ENCODE assay signal across 8 mouse cellular contexts in the genomic region with DNA sequence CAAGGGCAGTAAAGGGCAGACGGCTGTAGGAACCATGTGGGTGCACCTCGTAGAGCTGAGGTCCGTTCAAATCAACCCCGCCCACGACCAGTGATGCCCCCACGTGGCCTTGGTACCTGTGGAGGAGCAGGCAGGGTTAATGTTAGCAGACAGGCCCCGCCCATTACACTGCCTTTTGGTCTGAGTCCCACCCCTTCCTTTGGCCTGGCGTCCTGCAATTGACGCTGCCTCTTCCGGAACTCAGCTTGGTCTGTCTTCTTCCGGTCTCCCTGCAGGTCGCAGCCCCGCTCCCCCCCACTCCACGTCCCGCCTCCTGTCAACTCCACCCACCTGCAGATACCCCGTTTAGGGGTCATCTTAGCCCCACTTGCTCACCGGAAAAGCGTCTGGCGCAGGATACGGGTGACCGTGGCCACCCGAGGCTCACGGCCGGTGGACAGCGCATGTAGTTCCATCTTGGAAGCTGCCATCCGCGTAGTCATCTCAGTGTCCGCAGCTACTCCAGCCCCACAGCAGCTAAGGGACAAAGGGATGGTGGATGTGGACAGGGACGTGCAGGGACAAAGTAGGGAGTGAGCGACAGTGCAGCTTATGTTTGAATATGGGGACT. TPM values are rescaled to one million over a fixed set of nuclear protein-coding genes. Genes with fewer than 3 reads are reported as not detected.
DNase-seq lines count a peak whose midpoint lies in the region; ATAC-seq lines count a peak whose summit lies in the region.

No protein-coding gene starts in this region.

- WGBS in forebrain, embryonic 10.5 days: under 1% methylated on average over 30 of the region's 30 CpGs
- WGBS in heart, embryonic 16.5 days: 0% methylated on average over 30 of the region's 30 CpGs
- 1% methylated on average over 30 of the region's 30 CpGs for WGBS in liver, embryonic 15.5 days (ENCODE audit: insufficient replicate concordance)
- WGBS in neural tube, embryonic 12.5 days: under 1% methylated on average over 30 of the region's 30 CpGs

- H3K4me2 ChIP-seq in heart, embryonic 16.5 days (ENCODE audit: low read depth, low read length): peak overlapping the region; percentile 86
- H3K4me2 ChIP-seq in liver, embryonic 15.5 days: peak overlapping the region; percentile 93
- peak overlapping the region; percentile 97 for H3K4me2 ChIP-seq in neural tube, embryonic 12.5 days (replicated peaks)

- H3K9me3 ChIP-seq in forebrain, embryonic 10.5 days: no peaks in the 10 kb centered on the region
- H3K9me3 ChIP-seq in heart, embryonic 16.5 days (replicated peaks; ENCODE audit: control insufficient read depth, low read length): no peaks in the 10 kb centered on the region
- H3K9me3 ChIP-seq in liver, embryonic 15.5 days (replicated peaks): no peaks in the 10 kb centered on the region
- H3K9me3 ChIP-seq in neural tube, embryonic 12.5 days: no peaks in the 10 kb centered on the region

- H3K4me3 ChIP-seq in forebrain, embryonic 10.5 days: peak overlapping the region; percentile 85
- H3K4me3 ChIP-seq in heart, embryonic 16.5 days (ENCODE audit: low read length): peak overlapping the region; percentile 62
- peak overlapping the region; percentile 72 for H3K4me3 ChIP-seq in liver, embryonic 15.5 days (replicated peaks)
- peak overlapping the region; percentile 71 for H3K4me3 ChIP-seq in neural tube, embryonic 12.5 days

- H3K4me1 ChIP-seq in forebrain, embryonic 10.5 days: peaks cover 23% of the 10 kb centered on the region
- peaks cover 18% of the 10 kb centered on the region for H3K4me1 ChIP-seq in heart, embryonic 16.5 days (ENCODE audit: control insufficient read depth, insufficient read depth, low read length)
- peaks cover 34% of the 10 kb centered on the region for H3K4me1 ChIP-seq in liver, embryonic 15.5 days (replicated peaks)
- peaks cover 19% of the 10 kb centered on the region for H3K4me1 ChIP-seq in neural tube, embryonic 12.5 days

- H3K27me3 ChIP-seq in forebrain, embryonic 10.5 days (ENCODE audit: poor library complexity, severe bottlenecking): no peaks in the 10 kb centered on the region
- H3K27me3 ChIP-seq in heart, embryonic 16.5 days (ENCODE audit: control insufficient read depth, insufficient read depth, low read length): no peaks in the 10 kb centered on the region
- H3K27me3 ChIP-seq in liver, embryonic 15.5 days: no peaks in the 10 kb centered on the region
- H3K27me3 ChIP-seq in neural tube, embryonic 12.5 days (replicated peaks): no peaks in the 10 kb centered on the region

- peaks cover 25% of the 10 kb centered on the region for H3K36me3 ChIP-seq in forebrain, embryonic 10.5 days (replicated peaks)
- 0 out of 2 replicates have a peak, but pooled peaks cover 2% of the 10 kb centered on the region for H3K36me3 ChIP-seq in heart, embryonic 16.5 days (ENCODE audit: control insufficient read depth, insufficient read depth)
- H3K36me3 ChIP-seq in liver, embryonic 15.5 days (replicated peaks): 0 out of 2 replicates have a peak, but pooled peaks cover 10% of the 10 kb centered on the region
- peaks cover 6% of the 10 kb centered on the region; the same call in 1 of the 2 replicates for H3K36me3 ChIP-seq in neural tube, embryonic 12.5 days

- DNase-seq in c-Kit-positive CD71-negative TER-119-negative erythroid progenitor cells, embryonic 14.5 days (ENCODE audit: low read depth): peak; percentile 85
- DNase-seq in forebrain, embryonic 10.5 days (ENCODE audit: extremely low spot score, low spot score): peak; percentile 90
- peak; percentile 95 to 96 for DNase-seq in kidney, postnatal 36 days
- DNase-seq in telencephalon, adult 2 months (ENCODE audit: low read depth, low spot score): peak; percentile 89

- peak overlapping the region; percentile 90 for H3K27ac ChIP-seq in forebrain, embryonic 10.5 days
- peak overlapping the region; percentile 91 for H3K27ac ChIP-seq in heart, embryonic 16.5 days (ENCODE audit: low read length)
- peak overlapping the region; percentile 82 for H3K27ac ChIP-seq in liver, embryonic 15.5 days (replicated peaks)
- peak overlapping the region; percentile 82 for H3K27ac ChIP-seq in neural tube, embryonic 12.5 days

- peak overlapping the region; percentile 93 for H3K9ac ChIP-seq in heart, embryonic 16.5 days (ENCODE audit: low read length)
- H3K9ac ChIP-seq in liver, embryonic 15.5 days: peak overlapping the region; percentile 72
- H3K9ac ChIP-seq in neural tube, embryonic 12.5 days: peak overlapping the region; percentile 81

- peak; percentile 48 for ATAC-seq in CD4-positive, CD25-positive, alpha-beta regulatory T cell, adult 4 months
- peak; percentile 89 for ATAC-seq in heart, embryonic 16.5 days (replicated peaks; ENCODE audit: extremely low read depth, insufficient read depth, low FRiP score)
- ATAC-seq in liver, embryonic 15.5 days (ENCODE audit: insufficient read depth): peak; percentile 71
- peak; percentile 84 for ATAC-seq in neural tube, embryonic 12.5 days (ENCODE audit: low FRiP score, low read depth)

RNA-seq across cellular contexts. Expression of a gene that starts 1.3 kb away (rescaled TPM):
- 100 to 1,000 TPM; 339 to 391 TPM for polyA plus RNA-seq in CD4-positive, CD25-positive, alpha-beta regulatory T cell, adult 4 months (2017; shearing (Covaris generic))
- polyA plus RNA-seq in forebrain, embryonic 10.5 days (2016; fragmentation: Nextera tagmentation; extraction: Ambion mirVana): 28.9 and 31.5 TPM in 2 replicates
- polyA plus RNA-seq in heart, embryonic 16.5 days (2015; fragmentation: Nextera tagmentation; extraction: Ambion mirVana): 89.4 and 112 TPM in 2 replicates
- polyA plus RNA-seq in liver, embryonic 15.5 days (2015; fragmentation: Nextera tagmentation; extraction: Ambion mirVana): 45.0 and 47.9 TPM in 2 replicates
- 27.9 and 30.7 TPM in 2 replicates for polyA plus RNA-seq in neural tube, embryonic 12.5 days (2016; fragmentation: Nextera tagmentation; extraction: Ambion mirVana)

RNA-seq across cellular contexts. Expression of a gene that starts 3.3 kb away (rescaled TPM):
- 1 to 10 TPM; 1.6 to 3.6 TPM for polyA plus RNA-seq in CD4-positive, CD25-positive, alpha-beta regulatory T cell, adult 4 months (2017; shearing (Covaris generic))
- 1.5 and 2.1 TPM in 2 replicates for polyA plus RNA-seq in forebrain, embryonic 10.5 days (2016; fragmentation: Nextera tagmentation; extraction: Ambion mirVana)
- 0.79 and 0.89 TPM in 2 replicates for polyA plus RNA-seq in heart, embryonic 16.5 days (2015; fragmentation: Nextera tagmentation; extraction: Ambion mirVana)
- polyA plus RNA-seq in liver, embryonic 15.5 days (2015; fragmentation: Nextera tagmentation; extraction: Ambion mirVana): 0.20 and 0.36 TPM in 2 replicates
- 2.3 and 2.4 TPM in 2 replicates for polyA plus RNA-seq in neural tube, embryonic 12.5 days (2016; fragmentation: Nextera tagmentation; extraction: Ambion mirVana)

RNA-seq across cellular contexts. Expression of a gene that starts 6.2 kb away (rescaled TPM):
- polyA plus RNA-seq in CD4-positive, CD25-positive, alpha-beta regulatory T cell, adult 4 months (2017; shearing (Covaris generic)): under 1 TPM in 1 of 2 experiments, not detected in 1; 0.40 TPM
- polyA plus RNA-seq in forebrain, embryonic 10.5 days (2016; fragmentation: Nextera tagmentation; extraction: Ambion mirVana): 0.76 and 1.4 TPM in 2 replicates
- polyA plus RNA-seq in heart, embryonic 16.5 days (2015; fragmentation: Nextera tagmentation; extraction: Ambion mirVana): 1.3 and 1.7 TPM in 2 replicates
- 70.8 and 85.2 TPM in 2 replicates for polyA plus RNA-seq in liver, embryonic 15.5 days (2015; fragmentation: Nextera tagmentation; extraction: Ambion mirVana)
- 0.85 and 0.98 TPM in 2 replicates for polyA plus RNA-seq in neural tube, embryonic 12.5 days (2016; fragmentation: Nextera tagmentation; extraction: Ambion mirVana)

RNA-seq across cellular contexts. Expression of a gene that starts 28.9 kb away (rescaled TPM):
- 1 to 10 TPM; 4.5 to 7.2 TPM for polyA plus RNA-seq in CD4-positive, CD25-positive, alpha-beta regulatory T cell, adult 4 months (2017; shearing (Covaris generic))
- 14.9 and 17.8 TPM in 2 replicates for polyA plus RNA-seq in forebrain, embryonic 10.5 days (2016; fragmentation: Nextera tagmentation; extraction: Ambion mirVana)
- polyA plus RNA-seq in heart, embryonic 16.5 days (2015; fragmentation: Nextera tagmentation; extraction: Ambion mirVana): 38.5 and 43.1 TPM in 2 replicates
- 10.6 and 11.9 TPM in 2 replicates for polyA plus RNA-seq in liver, embryonic 15.5 days (2015; fragmentation: Nextera tagmentation; extraction: Ambion mirVana)
- polyA plus RNA-seq in neural tube, embryonic 12.5 days (2016; fragmentation: Nextera tagmentation; extraction: Ambion mirVana): 11.8 and 13.9 TPM in 2 replicates

RNA-seq across cellular contexts. Expression of a gene that starts 36.7 kb away (rescaled TPM):
- polyA plus RNA-seq in CD4-positive, CD25-positive, alpha-beta regulatory T cell, adult 4 months (2017; shearing (Covaris generic)): 10 to 100 TPM; 10.6 to 18.1 TPM
- 29.6 and 29.9 TPM in 2 replicates for polyA plus RNA-seq in forebrain, embryonic 10.5 days (2016; fragmentation: Nextera tagmentation; extraction: Ambion mirVana)
- 22.8 and 25.1 TPM in 2 replicates for polyA plus RNA-seq in heart, embryonic 16.5 days (2015; fragmentation: Nextera tagmentation; extraction: Ambion mirVana)
- polyA plus RNA-seq in liver, embryonic 15.5 days (2015; fragmentation: Nextera tagmentation; extraction: Ambion mirVana): 10.3 and 12.5 TPM in 2 replicates
- polyA plus RNA-seq in neural tube, embryonic 12.5 days (2016; fragmentation: Nextera tagmentation; extraction: Ambion mirVana): 20.0 and 20.8 TPM in 2 replicates

Comparison
In these comparisons a context has a peak if more than half of its experiments do, and no peak if none do; other contexts are left out.
1. Peak in every context shown above with its lines: DNase-seq, ATAC-seq, H3K4me3 ChIP-seq and H3K27ac ChIP-seq.
2. RNA of a gene that starts 6.2 kb away (polyA plus RNA-seq): 70.8 to 85.2 TPM in liver, embryonic 15.5 days; 1.3 to 1.7 TPM in heart, embryonic 16.5 days, 0.85 to 0.98 TPM in neural tube, embryonic 12.5 days, 0.76 to 1.4 TPM in forebrain, embryonic 10.5 days and 0.40 TPM in CD4-positive, CD25-positive, alpha-beta regulatory T cell, adult 4 months; every median in the first group is over 10 times any median in the second.